Mouse (Mus musculus): ENCODE results near the gene Cdc42ep2. TPM values are rescaled to one million over a fixed set of nuclear protein-coding genes. Genes with fewer than 3 reads are reported as not detected.

Gene Cdc42ep2
- total RNA-seq, 2 experiments from 2014 or later, result 4.7 to 4.9 TPM

GRCm38 (mm10) chr19:5878916-5879315 is 45.7 kb downstream of the Cdc42ep2 start:
- no peak overlapping the region for H3K4me3 ChIP-seq
- H3K27ac ChIP-seq, result peak overlapping the region; percentile 83; the same call in 1 of the 2 replicates
- DNase-seq (ENCODE audit: extremely low spot score in 1 of 2, low spot score in 2 of 2), result no peak
- TF ChIP-seq CTCF (IDR thresholded peaks at IDR 0.05), result no peak
- intact Hi-C loops (cut with DNase I), result loop anchor here (1.0 to 5.0 kb wide), 2 partner anchors 92 to 167 kb away; no protein-coding TSS in a partner anchor

GRCm38 (mm10) chr19:5878362-5878722 is 46.3 kb downstream of the Cdc42ep2 start:
- Histone ChIP-seq H3K27ac (peak overlapping the region; percentile 83), H3K4me3 (peak overlapping the region; percentile 21; the same call in 1 of the 2 replicates)
- no peak for TF ChIP-seq CTCF (IDR thresholded peaks at IDR 0.05)
- DNase-seq (ENCODE audit: extremely low spot score in 1 of 2, low spot score in 2 of 2), result no peak
- intact Hi-C loops (cut with DNase I), result loop anchor here (1.0 to 5.0 kb wide), 2 partner anchors 91 to 166 kb away; no protein-coding TSS in a partner anchor

GRCm38 (mm10) chr19:5877618-5878361 is 46.8 kb downstream of the Cdc42ep2 start, which contains the start of gene Slc25a45:
Gene Slc25a45 (plus strand): TSS chr19:5877808.
- peak; percentile 85 for TF ChIP-seq CTCF (IDR thresholded peaks at IDR 0.05)
- intact Hi-C loops (cut with DNase I), result loop anchor here (1.0 to 5.0 kb wide), 2 partner anchors 90 to 165 kb away; no protein-coding TSS in a partner anchor
- Histone ChIP-seq H3K4me3 (peak within 1 kb of the TSS; percentile 21), H3K27ac (peak within 1 kb of the TSS; percentile 83)
- DNase-seq (ENCODE audit: extremely low spot score in 1 of 2, low spot score in 2 of 2), result peak; percentile 77 to 78

- H3K4me3 ChIP-seq, result peak within 1 kb of the TSS; percentile 91
- DNase-seq (ENCODE audit: extremely low spot score in 1 of 2, low spot score in 2 of 2), result peak; percentile 88 to 91
- no peak for TF ChIP-seq CTCF (IDR thresholded peaks at IDR 0.05)
- H3K27ac ChIP-seq, result peak within 1 kb of the TSS; percentile 87
- intact Hi-C loops (cut with DNase I), result loop anchor here (2.0 to 5.0 kb wide), 2 partner anchors 24 to 163 kb away; no protein-coding TSS in a partner anchor
Observed at GRCm38 (mm10) chr19:5874969-5875480, 49.6 kb downstream of the Cdc42ep2 start, which contains the start of gene Frmd8. Gene Frmd8 (minus strand): TSS chr19:5875274.

- Histone ChIP-seq H3K27ac (peak overlapping the region; percentile 87), H3K4me3 (peak overlapping the region; percentile 91)
- no peak for DNase-seq (ENCODE audit: extremely low spot score in 1 of 2, low spot score in 2 of 2)
- TF ChIP-seq CTCF (IDR thresholded peaks at IDR 0.05), result no peak
- intact Hi-C loops (cut with DNase I), result loop anchor here (2.0 kb wide), 1 partner anchor 24 kb away; no protein-coding TSS in a partner anchor
Observed at GRCm38 (mm10) chr19:5874391-5874968, 50.1 kb downstream of the Cdc42ep2 start.

GRCm38 (mm10) chr19:5872931-5873556 is 51.6 kb downstream of the Cdc42ep2 start:
- H3K4me3 ChIP-seq, result no peak overlapping the region
- intact Hi-C loops (cut with DNase I), result no loop called here
- no peak for TF ChIP-seq CTCF (IDR thresholded peaks at IDR 0.05)
- no peak overlapping the region for H3K27ac ChIP-seq
- no peak for DNase-seq (ENCODE audit: extremely low spot score in 1 of 2, low spot score in 2 of 2)

- no peak for TF ChIP-seq CTCF (IDR thresholded peaks at IDR 0.05)
- Histone ChIP-seq H3K4me3 (no peak overlapping the region), H3K27ac (no peak overlapping the region)
- DNase-seq (ENCODE audit: extremely low spot score in 1 of 2, low spot score in 2 of 2), result no peak
- intact Hi-C loops (cut with DNase I), result no loop called here
Observed at GRCm38 (mm10) chr19:5872528-5872927, 52.1 kb downstream of the Cdc42ep2 start.

GRCm38 (mm10) chr19:5871683-5872082 is 52.9 kb downstream of the Cdc42ep2 start:
- intact Hi-C loops (cut with DNase I), result no loop called here
- TF ChIP-seq CTCF (IDR thresholded peaks at IDR 0.05), result no peak
- H3K4me3 ChIP-seq, result no peak overlapping the region
- no peak for DNase-seq (ENCODE audit: extremely low spot score in 1 of 2, low spot score in 2 of 2)
- no peak overlapping the region for H3K27ac ChIP-seq

GRCm38 (mm10) chr19:5871273-5871672 is 53.3 kb downstream of the Cdc42ep2 start:
- no peak overlapping the region for H3K27ac ChIP-seq
- DNase-seq (ENCODE audit: extremely low spot score in 1 of 2, low spot score in 2 of 2), result no peak
- no peak for TF ChIP-seq CTCF (IDR thresholded peaks at IDR 0.05)

GRCm38 (mm10) chr19:5868096-5868495 is 56.5 kb downstream of the Cdc42ep2 start:
- no peak for DNase-seq (ENCODE audit: extremely low spot score in 1 of 2, low spot score in 2 of 2)
- intact Hi-C loops (cut with DNase I), result no loop called here
- H3K4me3 ChIP-seq, result no peak overlapping the region
- no peak for TF ChIP-seq CTCF (IDR thresholded peaks at IDR 0.05)
- H3K27ac ChIP-seq, result no peak overlapping the region

More at GRCm38 (mm10) chr19:5871273-5871672, 53.3 kb downstream of the Cdc42ep2 start:
- no peak overlapping the region for H3K4me3 ChIP-seq
- intact Hi-C loops (cut with DNase I), result no loop called here

Other genes starting within 250 kb of the Cdc42ep2 start
- 10 to 100 TPM; 16.2 to 17.0 TPM for gene Map3k11, start 236.1 kb downstream of the Cdc42ep2 start, total RNA-seq (2021)
- 10 to 100 TPM; 77.5 to 80.0 TPM for gene Pcnx3, start 235.9 kb downstream of the Cdc42ep2 start, total RNA-seq (2021)
- gene Kcnk7, start 220.4 kb downstream of the Cdc42ep2 start, total RNA-seq (2021), result not detected
- 10 to 100 TPM; 21.1 to 30.7 TPM for gene Ehbp1l1, start 198.5 kb downstream of the Cdc42ep2 start, total RNA-seq (2021)
- gene Fam89b, start 195.2 kb downstream of the Cdc42ep2 start, total RNA-seq (2021), result 10 to 100 TPM; 27.5 to 32.4 TPM
- 10 to 100 TPM; 38.9 to 43.1 TPM for gene Ltbp3, start 183.9 kb downstream of the Cdc42ep2 start, total RNA-seq (2021)
- gene Scyl1, start 153.4 kb downstream of the Cdc42ep2 start, total RNA-seq (2021), result 10 to 100 TPM; 92.0 to 98.0 TPM
- gene Frmd8, start 49.5 kb downstream of the Cdc42ep2 start, total RNA-seq (2021), result 10 to 100 TPM; 10.1 to 13.4 TPM
- gene Slc25a45, start 47.0 kb downstream of the Cdc42ep2 start, total RNA-seq (2021), result 1 to 10 TPM; 2.5 to 2.7 TPM
- 1 to 10 TPM; 4.3 to 4.7 TPM for gene Tigd3, start 30.7 kb downstream of the Cdc42ep2 start, total RNA-seq (2021)
- 100 to 1,000 TPM in 1 of 2 experiments, 10 to 100 TPM in 1; 94.8 to 100 TPM for gene Dpf2, start 11.8 kb downstream of the Cdc42ep2 start, total RNA-seq (2021)
- 1 to 10 TPM; 5.0 to 6.4 TPM for gene Pola2, start 39.4 kb upstream of the Cdc42ep2 start, total RNA-seq (2021)
- gene Slc22a20, start 61.3 kb upstream of the Cdc42ep2 start, total RNA-seq (2021), result not detected
- 10 to 100 TPM; 20.8 to 23.1 TPM for gene Capn1, start 91.1 kb upstream of the Cdc42ep2 start, total RNA-seq (2021)
- gene Syvn1, start 121.8 kb upstream of the Cdc42ep2 start, total RNA-seq (2021), result 10 to 100 TPM; 45.7 to 45.8 TPM
- 10 to 100 TPM; 40.9 to 41.3 TPM for gene Mrpl49, start 133.0 kb upstream of the Cdc42ep2 start, total RNA-seq (2021)
- 100 to 1,000 TPM; 663 to 678 TPM for gene Fau, start 133.0 kb upstream of the Cdc42ep2 start, total RNA-seq (2021)
- gene Znhit2, start 136.4 kb upstream of the Cdc42ep2 start, total RNA-seq (2021), result 10 to 100 TPM; 33.9 to 39.1 TPM
- gene Tm7sf2, start 143.6 kb upstream of the Cdc42ep2 start, total RNA-seq (2021), result 10 to 100 TPM; 26.9 to 30.4 TPM
- gene Vps51, start 152.4 kb upstream of the Cdc42ep2 start, total RNA-seq (2021), result 100 to 1,000 TPM in 1 of 2 experiments, 10 to 100 TPM in 1; 85.3 to 101 TPM
- not detected for gene Tmem262, start 155.2 kb upstream of the Cdc42ep2 start, total RNA-seq (2021)
- gene Gm28374, start 157.4 kb upstream of the Cdc42ep2 start, total RNA-seq (2021), result under 1 TPM in 1 of 2 experiments, not detected in 1; 0.54 TPM
- 10 to 100 TPM; 41.8 to 45.8 TPM for gene Zfpl1, start 160.1 kb upstream of the Cdc42ep2 start, total RNA-seq (2021)
- gene Cdca5, start 160.2 kb upstream of the Cdc42ep2 start, total RNA-seq (2021), result not detected
- gene AC131692.1, start 169.6 kb upstream of the Cdc42ep2 start, total RNA-seq (2021), result not detected
- not detected for gene Naaladl1, start 181.0 kb upstream of the Cdc42ep2 start, total RNA-seq (2021)
- gene Sac3d1, start 193.8 kb upstream of the Cdc42ep2 start, total RNA-seq (2021), result 10 to 100 TPM; 19.3 to 22.4 TPM
- gene Snx15, start 203.5 kb upstream of the Cdc42ep2 start, total RNA-seq (2021), result 10 to 100 TPM; 41.9 to 43.1 TPM
- gene Batf2, start 216.2 kb upstream of the Cdc42ep2 start, total RNA-seq (2021), result under 1 TPM; 0.26 to 0.84 TPM
- gene Arl2, start 216.7 kb upstream of the Cdc42ep2 start, total RNA-seq (2021), result 10 to 100 TPM; 74.2 to 82.3 TPM